Mouse (Mus musculus) adrenal gland, adult 18-20 months (tissue): ENCODE measurements around the gene Spata46. TPM values are rescaled to one million over a fixed set of nuclear protein-coding genes. Genes with fewer than 3 reads are reported as not detected.

Experiments used
- DNase-seq, 2 experiments: peaks; one replicate each; pipeline ENCODE4 v3.0.0; 2021 to 2022; ENCODE audit warnings: low spot score in 2 of 2
- long read RNA-seq, 2 experiments: library from polyadenylated mRNA; stranded (forward); transcript quantifications; one replicate each; pipeline ENCODE4 v2.0.0; 2021
- total RNA-seq, 2 experiments: library from RNA; stranded (reverse); gene quantifications; 1 replicate in 1 of 2; 2 replicates in 1 of 2; pipeline ENCODE4 v1.2.3; 2021

Spata46 gene
- total RNA-seq, result not detected
- long read RNA-seq, experiment 1, result 0 reads
- long read RNA-seq, experiment 2, result 0 reads

DNA sequence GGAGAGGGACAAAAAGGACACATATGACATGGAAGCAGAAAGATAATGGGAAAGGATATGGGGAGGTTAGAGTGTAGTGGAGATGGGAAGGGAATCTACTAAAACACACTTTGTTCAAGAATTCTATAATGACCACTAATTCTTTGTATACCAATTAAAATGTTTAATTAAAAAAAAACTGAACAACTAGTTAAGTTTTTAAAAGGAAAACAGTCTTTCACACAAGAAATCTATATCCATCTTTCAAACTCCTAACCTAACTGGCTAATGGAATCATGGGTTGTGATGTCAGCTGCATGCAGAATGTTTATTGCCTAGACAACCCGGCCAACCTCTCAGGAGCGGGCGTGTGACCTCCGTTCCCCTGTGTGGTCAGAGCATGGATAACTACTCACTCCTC is at the start of gene Spata46:
Spata46 (plus strand) TSS at position 301 of the 400 bp plus-strand sequence.
- no peak for DNase-seq

- no peak for DNase-seq
These were observed 38.3 kb upstream of the Spata46 start for GRCm38 (mm10) chr1:170270281-170270680.

DNA sequence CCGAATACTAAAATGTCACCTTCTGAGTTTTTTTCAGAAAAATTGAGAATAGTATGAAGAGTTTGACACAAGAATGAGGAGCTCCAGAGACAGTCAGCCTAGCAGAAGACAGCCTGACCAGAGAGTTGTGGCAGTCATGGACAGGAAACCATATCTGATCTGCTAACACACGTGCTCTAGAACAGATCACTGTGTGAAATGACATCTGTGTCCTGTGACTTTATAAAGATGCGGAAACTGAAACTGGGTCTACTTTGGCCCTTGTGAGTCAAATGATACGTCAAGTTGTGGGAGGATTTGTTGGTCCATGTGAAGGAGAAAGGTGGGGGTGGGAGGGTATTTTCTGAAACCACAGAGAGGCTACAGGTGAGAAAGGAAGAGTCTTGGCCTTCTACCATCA is 37.9 kb upstream of the Spata46 start:
- DNase-seq, result no peak

DNA sequence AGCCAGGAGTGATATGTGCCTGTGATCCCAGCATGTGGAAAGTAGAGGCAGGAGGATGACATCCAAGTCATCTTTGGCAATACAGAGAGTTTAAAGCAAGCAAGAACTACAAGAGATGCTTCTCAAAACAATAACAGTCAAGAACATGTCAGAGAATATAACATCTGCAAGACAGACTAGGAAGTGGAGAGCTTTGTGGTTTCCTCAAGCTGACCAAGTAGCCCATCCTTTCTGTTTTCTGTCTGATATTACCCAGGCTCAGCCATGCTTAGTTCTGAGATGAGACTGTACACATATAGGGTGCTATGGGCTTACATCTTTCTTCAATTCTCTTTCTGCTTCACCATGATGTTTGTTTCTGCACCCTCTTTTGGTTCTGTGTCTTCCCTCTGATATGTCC is 35.4 kb upstream of the Spata46 start:
- DNase-seq, result no peak

- DNase-seq, result no peak
These were observed 31.6 kb upstream of the Spata46 start, which contains the start of gene Sh2d1b1 for GRCm38 (mm10) chr1:170277016-170277415. Gene Sh2d1b1 (plus strand): TSS chr1:170277320.

- no peak for DNase-seq
These were observed 26.0 kb upstream of the Spata46 start for GRCm38 (mm10) chr1:170282415-170283129.

DNA sequence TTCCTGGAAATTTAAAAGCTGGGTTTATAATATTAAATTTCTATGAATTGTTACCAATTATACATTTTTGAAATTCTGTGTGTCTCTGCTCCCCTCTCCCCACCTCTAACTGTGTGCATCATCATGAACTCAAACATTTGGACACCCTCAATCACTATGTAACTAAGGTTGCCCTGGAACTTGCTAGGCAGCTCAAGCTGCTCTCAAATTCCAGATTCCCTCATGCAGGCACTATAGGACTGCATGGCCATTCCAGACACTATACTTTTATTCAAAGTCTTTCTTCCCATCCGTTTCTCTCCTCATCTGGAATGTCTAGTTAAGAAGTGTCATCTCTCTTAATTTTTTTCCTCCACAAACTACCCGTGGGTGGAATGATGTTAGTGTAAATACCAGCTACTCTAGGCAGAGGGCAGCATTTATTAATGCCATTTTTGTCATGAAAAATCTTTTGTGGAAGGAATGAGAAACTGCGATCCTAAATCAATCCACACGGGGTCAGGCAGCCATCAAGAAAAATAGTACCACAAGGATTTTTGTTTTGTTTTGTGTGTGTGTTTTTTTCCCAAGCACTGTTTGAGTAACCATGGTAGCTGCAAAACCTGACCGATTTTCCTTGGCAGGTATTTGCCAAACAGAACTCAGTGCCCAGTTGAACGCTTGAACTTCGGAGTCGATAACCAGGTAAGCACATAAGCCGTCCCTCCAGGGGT is 16.2 kb upstream of the Spata46 start:
- peak in 1 of 2 experiments; percentile 17 for DNase-seq

- DNase-seq, result no peak
These were observed 15.3 kb upstream of the Spata46 start for GRCm38 (mm10) chr1:170293257-170293656.

DNA sequence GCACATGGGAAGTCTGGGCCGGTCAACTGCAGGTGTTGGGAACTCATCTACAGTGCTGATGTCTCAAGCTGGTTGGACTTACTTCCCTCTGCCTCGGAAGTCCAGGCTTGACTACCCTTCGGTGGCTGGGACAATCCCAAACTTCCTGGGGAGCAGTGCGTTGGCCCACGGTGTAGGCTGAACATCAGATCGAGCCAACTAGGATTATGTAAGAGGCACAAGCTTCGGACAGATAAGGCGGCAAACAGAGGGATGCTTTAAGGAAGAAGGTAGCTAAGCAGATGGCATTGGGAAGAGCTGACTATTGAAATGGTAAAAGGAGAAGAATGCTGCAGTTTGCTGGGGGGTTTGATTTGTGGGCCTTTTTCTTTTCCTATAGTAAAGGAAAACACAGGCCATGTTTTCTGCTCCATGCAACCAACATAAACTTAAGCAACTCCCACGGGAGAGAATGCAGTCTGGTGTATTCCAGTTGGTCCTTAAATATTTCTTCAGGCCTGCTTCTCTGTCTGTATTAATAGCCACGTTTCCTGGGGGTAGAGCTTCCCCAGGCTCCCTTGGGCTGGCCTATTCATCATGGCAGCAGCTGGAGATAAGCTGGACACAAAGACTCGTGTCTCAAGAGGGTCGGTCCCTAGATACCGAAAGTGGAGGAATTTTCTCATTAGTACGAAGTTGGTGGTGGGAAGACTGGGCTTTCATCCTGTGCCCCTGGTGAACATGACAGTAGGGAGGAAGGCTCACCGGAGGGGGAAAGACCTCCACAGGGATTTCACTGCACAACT is 13.6 kb upstream of the Spata46 start:
- DNase-seq, result no peak

DNA sequence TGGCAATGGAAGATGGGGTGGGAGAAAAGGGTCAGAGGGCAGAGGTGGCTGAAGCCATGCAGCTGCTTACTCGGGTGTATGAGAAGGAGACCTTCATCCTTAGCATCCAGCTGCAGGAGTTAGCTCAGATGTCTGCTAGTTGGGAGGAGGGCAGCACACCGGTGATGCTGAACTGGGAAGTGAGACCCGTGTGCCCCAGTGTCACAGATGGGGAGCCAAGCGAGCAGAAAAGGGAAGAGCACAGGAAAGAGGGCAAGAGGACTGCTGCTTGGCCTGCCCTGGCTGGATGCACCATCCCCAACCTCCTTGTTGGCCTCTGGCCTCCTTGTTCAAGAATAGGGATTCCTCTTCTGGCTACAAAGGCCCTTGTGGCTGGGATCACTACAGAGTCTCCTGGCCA is 9.1 kb upstream of the Spata46 start:
- DNase-seq, result no peak

DNA sequence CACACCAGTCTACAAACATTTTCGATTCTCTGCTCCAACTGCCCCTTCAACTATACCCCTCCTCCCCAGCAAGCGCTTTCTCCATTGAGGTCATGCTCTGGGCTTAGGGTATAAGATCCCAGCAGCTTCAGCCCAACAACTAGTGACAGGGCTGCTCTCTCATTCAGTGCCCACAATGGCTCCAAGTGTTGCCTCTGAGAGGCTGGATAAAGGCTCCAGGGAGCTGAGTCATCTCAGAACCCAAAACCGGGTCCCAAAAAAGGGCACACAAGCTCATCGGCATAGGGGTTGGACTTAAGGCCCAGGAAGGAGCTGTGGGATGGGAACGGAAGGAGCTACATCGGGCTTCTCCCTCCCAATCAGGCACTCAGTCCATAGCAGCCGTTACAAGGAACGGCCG is 6.9 kb upstream of the Spata46 start:
- no peak for DNase-seq

- no peak for DNase-seq
These were observed 6.1 kb upstream of the Spata46 start for GRCm38 (mm10) chr1:170302456-170302855.

DNA sequence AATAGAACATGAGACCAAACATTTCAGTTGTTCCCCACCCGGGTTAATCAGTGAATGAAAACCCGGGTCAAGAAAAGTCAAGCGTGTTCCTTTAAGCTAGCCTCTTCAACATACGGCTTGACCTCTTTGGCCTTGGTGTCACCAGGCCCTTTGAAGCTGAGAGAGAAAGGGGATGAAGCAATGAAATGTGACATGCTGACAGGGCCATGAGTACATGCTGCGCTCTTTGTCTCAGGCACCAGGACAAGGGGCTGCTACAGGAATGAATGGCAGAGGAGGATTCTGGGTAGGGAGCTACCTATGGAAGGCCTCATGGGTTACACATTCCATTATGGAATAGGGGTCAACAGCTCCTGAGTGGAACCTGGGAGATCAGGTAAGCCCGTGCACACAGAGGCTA is 5.5 kb upstream of the Spata46 start:
- DNase-seq, result no peak

DNA sequence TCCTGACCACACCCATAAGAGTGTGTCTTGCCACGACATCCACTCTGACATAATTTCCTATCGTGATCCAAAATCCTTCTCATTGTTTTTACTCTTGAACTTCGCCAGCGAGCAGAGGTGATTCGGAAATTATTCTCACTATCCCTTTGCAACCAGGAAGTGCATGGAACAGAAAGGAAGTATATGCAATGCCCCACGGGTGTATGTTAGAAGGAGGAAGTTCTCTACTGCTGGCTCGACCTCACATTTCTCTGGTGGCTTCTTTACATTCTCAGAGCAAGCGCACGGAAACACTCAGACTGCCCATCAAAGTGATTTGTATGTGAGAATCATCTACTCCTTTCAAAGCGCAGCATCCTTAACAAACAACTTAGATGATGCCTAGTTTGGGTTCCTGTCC is 3.6 kb upstream of the Spata46 start:
- DNase-seq, result no peak

DNA sequence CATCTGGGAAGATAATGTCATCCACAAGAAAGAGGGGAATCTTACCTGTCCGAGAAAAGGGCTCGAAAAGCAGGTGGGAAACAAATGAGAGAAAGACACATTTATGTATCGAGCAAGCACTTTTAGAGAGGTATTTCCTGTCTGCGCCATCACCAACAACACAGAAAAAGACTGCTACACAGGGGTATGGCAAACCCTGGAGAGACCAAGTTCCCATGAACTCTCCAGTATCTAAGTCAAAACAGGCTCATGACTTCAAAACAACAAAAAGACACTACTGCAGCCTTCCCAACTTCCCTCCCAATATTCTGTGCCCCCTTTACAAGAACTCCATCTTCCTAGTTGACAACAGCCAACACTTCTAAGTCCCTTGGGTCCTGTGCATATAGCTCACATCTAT is 2.4 kb upstream of the Spata46 start, which contains the start of gene Gm7694:
Gm7694 (minus strand) TSS at position 101 of the 400 bp plus-strand sequence.
- no peak for DNase-seq

DNA sequence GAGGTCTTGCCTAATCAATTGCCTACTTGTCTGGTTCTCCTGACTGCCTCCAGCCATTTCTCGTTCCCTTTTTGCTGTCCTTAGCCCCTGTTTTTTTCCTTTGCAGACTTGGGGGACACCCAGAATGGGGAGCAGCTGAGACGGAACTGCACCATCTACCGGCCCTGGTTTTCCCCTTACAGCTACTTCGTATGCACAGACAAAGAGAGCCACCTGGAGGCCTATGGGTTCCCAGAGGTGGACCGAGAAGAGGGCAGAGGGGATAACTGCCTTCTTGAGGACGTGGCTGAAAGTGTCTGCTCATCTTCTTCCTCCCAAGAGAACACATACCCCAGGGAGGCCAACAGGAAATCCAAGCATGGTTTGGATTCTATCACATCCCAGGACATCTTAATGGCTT is 2.8 kb downstream of the Spata46 start:
- DNase-seq, result no peak

- no peak for DNase-seq
These were observed 13.4 kb downstream of the Spata46 start for GRCm38 (mm10) chr1:170322046-170322445.

DNA sequence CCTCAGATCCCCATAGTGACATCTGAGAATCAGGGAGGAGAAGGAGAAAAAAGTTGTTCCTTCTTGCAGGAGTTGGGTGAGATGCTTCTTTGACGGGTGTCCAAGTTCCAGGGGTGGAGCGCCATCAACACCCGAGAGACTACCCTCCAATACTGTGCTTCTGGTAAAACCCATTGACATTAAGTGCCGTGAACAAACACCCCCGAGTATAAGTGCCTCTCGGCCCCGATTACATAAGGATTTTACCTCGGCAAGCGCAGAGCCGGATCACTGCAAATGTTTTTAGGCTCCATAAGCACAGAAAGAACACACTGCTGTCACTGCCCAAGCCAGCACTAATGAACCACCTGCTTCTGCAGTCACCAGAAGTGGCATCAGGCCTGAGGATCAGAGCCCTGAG is 14.4 kb downstream of the Spata46 start:
- no peak for DNase-seq

GRCm38 (mm10) chr1:170324312-170324711 is 15.7 kb downstream of the Spata46 start:
- DNase-seq, result no peak

- no peak for DNase-seq
These were observed 16.7 kb downstream of the Spata46 start for GRCm38 (mm10) chr1:170325277-170325676.

DNA sequence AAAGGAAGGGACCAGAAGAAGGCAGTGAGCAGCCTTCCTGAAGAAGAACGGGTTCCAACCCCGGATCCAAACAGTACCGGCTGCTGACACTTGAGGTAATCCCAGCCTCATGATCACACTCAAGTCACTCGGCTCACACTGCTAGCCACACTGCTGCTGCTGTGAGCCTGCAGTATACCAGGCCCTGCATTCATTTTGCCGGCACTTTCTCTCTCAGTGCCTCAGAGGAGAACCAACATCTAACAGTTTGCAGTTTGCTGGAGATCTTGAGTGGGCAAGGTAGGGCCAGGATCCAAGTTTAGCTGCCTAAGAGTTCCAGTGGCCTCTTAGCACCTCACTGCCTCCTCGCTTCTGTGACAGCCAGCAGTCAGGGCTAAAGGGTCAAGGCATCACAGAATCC is 23.3 kb downstream of the Spata46 start:
- no peak for DNase-seq

DNA sequence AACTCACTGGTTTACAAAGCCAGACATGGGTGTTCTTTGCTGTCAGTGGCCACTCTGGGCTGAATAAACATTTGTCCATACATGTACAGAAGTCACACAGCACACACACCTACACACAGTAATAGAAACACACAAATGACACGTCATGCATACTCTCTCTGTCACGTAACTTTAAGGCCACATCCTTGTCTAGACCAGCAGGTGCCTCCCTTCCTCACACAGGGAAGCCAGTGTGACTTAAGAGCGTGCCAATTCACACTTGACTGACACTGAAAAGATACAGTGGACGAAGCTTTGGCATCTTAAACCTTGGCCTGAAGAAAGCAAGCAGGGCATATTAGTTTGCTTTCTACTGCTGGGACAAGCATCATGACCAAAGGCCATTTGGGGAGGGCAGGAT is 24.2 kb downstream of the Spata46 start:
- DNase-seq, result no peak
